In genomic region chr3:79219144-79219930, GRCm38 (mm10) we compare ENCODE assay signal across 12 mouse cellular contexts.
DNase-seq lines count a peak whose midpoint lies in the region; ATAC-seq and TF ChIP-seq lines count a peak whose summit lies in the region.
"Had no signal": no experiment of that assay in that cellular context is flagged by ENCODE, and none has a peak within 500 bp of the region (broad histone marks: within the 10 kb centered on the region; RNA-seq: fewer than 3 reads in every experiment).

No protein-coding gene starts in this region.

- intact Hi-C loops in heart, postnatal 25 days (cut with DNase I): loop anchor here (2.0 kb wide), 1 partner anchor 17 kb away; no protein-coding TSS in a partner anchor

- H3K36me3 ChIP-seq in heart, postnatal 0 days (replicated peaks; ENCODE audit: control insufficient read depth, insufficient read depth, low read length): no peaks in the 10 kb centered on the region
- no peaks in the 10 kb centered on the region for H3K36me3 ChIP-seq in lung, embryonic 16.5 days (ENCODE audit: control insufficient read depth, insufficient read depth, low read length)
- H3K36me3 ChIP-seq in hindbrain, embryonic 11.5 days (ENCODE audit: control insufficient read depth, insufficient read depth, low read length): no peaks in the 10 kb centered on the region
- no peaks in the 10 kb centered on the region for H3K36me3 ChIP-seq in neural tube, embryonic 15.5 days

- TF ChIP-seq EP300 in heart, postnatal 0 days (IDR thresholded peaks at IDR 0.05; ENCODE audit: low read depth): no peak

- 47% methylated on average over 10 of the region's 10 CpGs for WGBS in heart, postnatal 0 days
- 54% methylated on average over 10 of the region's 10 CpGs for WGBS in lung, embryonic 16.5 days
- WGBS in hindbrain, embryonic 11.5 days: 44% methylated on average over 10 of the region's 10 CpGs
- WGBS in neural tube, embryonic 15.5 days: 38% methylated on average over 10 of the region's 10 CpGs

- H3K4me2 ChIP-seq in heart, postnatal 0 days (ENCODE audit: low read depth, low read length): no peak overlapping the region
- no peak overlapping the region for H3K4me2 ChIP-seq in lung, embryonic 16.5 days (ENCODE audit: low read depth, low read length)
- H3K4me2 ChIP-seq in hindbrain, embryonic 11.5 days (replicated peaks; ENCODE audit: low read depth, low read length): no peak overlapping the region
- H3K4me2 ChIP-seq in neural tube, embryonic 15.5 days: no peak overlapping the region

- H3K4me3 ChIP-seq in heart, postnatal 0 days (ENCODE audit: low read depth, low read length): no peak overlapping the region
- no peak overlapping the region for H3K4me3 ChIP-seq in lung, embryonic 16.5 days (ENCODE audit: low read length)
- no peak overlapping the region for H3K4me3 ChIP-seq in hindbrain, embryonic 11.5 days (ENCODE audit: low read depth, low read length)
- H3K4me3 ChIP-seq in neural tube, embryonic 15.5 days (replicated peaks): no peak overlapping the region
- H3K4me3 ChIP-seq: megakaryocyte, embryonic 14.5 days had no signal

- no peak for DNase-seq in heart, postnatal 0 days (ENCODE audit: low spot score)
- no peak for DNase-seq in heart, postnatal 25 days (ENCODE audit: low spot score)
- DNase-seq in lung, postnatal 4 days: no peak
- peak; percentile 32 for DNase-seq in hindbrain, embryonic 11.5 days (ENCODE audit: low spot score)
- DNase-seq in Muller cell, postnatal 12 days (ENCODE audit: inconsistent ontology term): no peak
- DNase-seq: adrenal gland, adult 2 months; cerebellum, adult 18-20 months; gastrocnemius, postnatal 25 days; kidney, postnatal 10 days had no signal

- no peaks in the 10 kb centered on the region for H3K9me3 ChIP-seq in heart, postnatal 0 days (replicated peaks; ENCODE audit: control insufficient read depth, low read length)
- no peaks in the 10 kb centered on the region for H3K9me3 ChIP-seq in lung, embryonic 16.5 days (ENCODE audit: control insufficient read depth, low read length)
- no peaks in the 10 kb centered on the region for H3K9me3 ChIP-seq in hindbrain, embryonic 11.5 days (ENCODE audit: control insufficient read depth, low read length)
- no peaks in the 10 kb centered on the region for H3K9me3 ChIP-seq in neural tube, embryonic 15.5 days (replicated peaks)
- H3K9me3 ChIP-seq: megakaryocyte, embryonic 14.5 days had no signal

- no peak for ATAC-seq in heart, postnatal 0 days (ENCODE audit: insufficient read depth, low read depth)
- ATAC-seq in lung, embryonic 16.5 days (ENCODE audit: low read depth): no peak
- peak; percentile 26 for ATAC-seq in hindbrain, embryonic 11.5 days (ENCODE audit: low FRiP score)
- no peak for ATAC-seq in neural tube, embryonic 15.5 days (ENCODE audit: low FRiP score)

- H3K9ac ChIP-seq in heart, postnatal 0 days (replicated peaks; ENCODE audit: low read depth, low read length): no peak overlapping the region
- no peak overlapping the region for H3K9ac ChIP-seq in lung, embryonic 16.5 days (ENCODE audit: low read length)
- no peak overlapping the region for H3K9ac ChIP-seq in hindbrain, embryonic 11.5 days (ENCODE audit: low read depth, low read length)
- H3K9ac ChIP-seq in neural tube, embryonic 15.5 days (replicated peaks): no peak overlapping the region

- no peaks in the 10 kb centered on the region for H3K27me3 ChIP-seq in heart, postnatal 0 days (ENCODE audit: control insufficient read depth, insufficient read depth, low read length)
- H3K27me3 ChIP-seq in lung, embryonic 16.5 days (ENCODE audit: control insufficient read depth, insufficient read depth, low read depth, low read length): no peaks in the 10 kb centered on the region
- no peaks in the 10 kb centered on the region for H3K27me3 ChIP-seq in hindbrain, embryonic 11.5 days (ENCODE audit: control insufficient read depth, insufficient read depth, low read length)
- H3K27me3 ChIP-seq in neural tube, embryonic 15.5 days (replicated peaks): no peaks in the 10 kb centered on the region
- H3K27me3 ChIP-seq: megakaryocyte, embryonic 14.5 days had no signal

- H3K27ac ChIP-seq in heart, postnatal 0 days (ENCODE audit: low read depth): peak overlapping the region; percentile 83
- H3K27ac ChIP-seq in lung, embryonic 16.5 days (ENCODE audit: low read length): peak overlapping the region; percentile 58
- H3K27ac ChIP-seq in hindbrain, embryonic 11.5 days (ENCODE audit: low read depth, low read length): peak overlapping the region; percentile 47; the same call in 1 of the 2 replicates
- 0 out of 2 replicates have a peak overlapping the region, but pooled peaks have one; percentile 33 for H3K27ac ChIP-seq in neural tube, embryonic 15.5 days (replicated peaks)

- no peak for TF ChIP-seq CTCF in heart, postnatal 0 days (IDR thresholded peaks at IDR 0.05; ENCODE audit: low read depth)

- H3K4me1 ChIP-seq in heart, postnatal 0 days (ENCODE audit: control insufficient read depth, insufficient read depth): peaks cover 21% of the 10 kb centered on the region; the same call in 1 of the 2 replicates
- peaks cover 20% of the 10 kb centered on the region for H3K4me1 ChIP-seq in lung, embryonic 16.5 days (replicated peaks; ENCODE audit: control insufficient read depth, insufficient read depth, low read length)
- peaks cover 4% of the 10 kb centered on the region; the same call in 1 of the 2 replicates for H3K4me1 ChIP-seq in hindbrain, embryonic 11.5 days (replicated peaks; ENCODE audit: control insufficient read depth, insufficient read depth, low read length)
- peaks cover 36% of the 10 kb centered on the region for H3K4me1 ChIP-seq in neural tube, embryonic 15.5 days

Comparison
In these comparisons a context has a peak if more than half of its experiments do, and no peak if none do; other contexts are left out.
1. H3K27ac ChIP-seq: peak in every context shown above with its lines; median percentile 83 in heart, postnatal 0 days; 58 in lung, embryonic 16.5 days; 47 in hindbrain, embryonic 11.5 days; 33 in neural tube, embryonic 15.5 days.